Mouse (Mus musculus) embryonic facial prominence, embryonic 13.5 days (tissue): ENCODE data around the gene Cep162. TPM values are rescaled to one million over a fixed set of nuclear protein-coding genes. Genes with fewer than 3 reads are reported as not detected.

Experiments used
- ATAC-seq: fragments of 200-750 bp; cut with Nextera tagmentation; 2 replicates; pipeline ENCODE4 v1.8.0; 2017; ENCODE audit warnings: low read depth; ENCODE audit not compliant: insufficient number of reproducible peaks, insufficient read depth, low FRiP score, low TSS enrichment
- H3K27ac ChIP-seq: fragments of 300-500 bp; sonication (generic); 2 replicates; pipeline ENCODE4 v1.5.1; 2015; ENCODE audit warnings: moderate library complexity, mild to moderate bottlenecking, inconsistent platforms
- H3K27me3 ChIP-seq: fragments of 300-500 bp; sonication (generic); 2 replicates; pipeline ENCODE4 v1.6.1; 2015; ENCODE audit warnings: mild to moderate bottlenecking, inconsistent platforms
- H3K36me3 ChIP-seq: fragments of 300-500 bp; sonication (generic); 2 replicates; pipeline ENCODE4 v1.6.1; 2015; ENCODE audit warnings: mild to moderate bottlenecking, inconsistent platforms
- H3K4me1 ChIP-seq: fragments of 300-500 bp; sonication (generic); 2 replicates; pipeline ENCODE4 v1.6.1; 2015; ENCODE audit warnings: inconsistent platforms
- H3K4me2 ChIP-seq: fragments of 300-500 bp; sonication (generic); 2 replicates; pipeline ENCODE4 v1.6.1; 2015; ENCODE audit warnings: moderate library complexity, mild to moderate bottlenecking, inconsistent platforms
- H3K4me3 ChIP-seq: fragments of 300-500 bp; sonication (generic); 2 replicates; pipeline ENCODE4 v1.5.1; 2015; ENCODE audit warnings: mild to moderate bottlenecking, inconsistent platforms
- H3K9ac ChIP-seq: fragments of 300-500 bp; sonication (generic); 2 replicates; pipeline ENCODE4 v1.6.1; 2015; ENCODE audit warnings: mild to moderate bottlenecking, inconsistent platforms
- H3K9me3 ChIP-seq: fragments of 300-500 bp; sonication (generic); 2 replicates; pipeline ENCODE4 v1.6.1; 2016; ENCODE audit warnings: inconsistent platforms
- WGBS: fragments of 180-500 bp; shearing (Covaris S2); methylation state at CpG from one replicate; pipeline ENCODE4 v1.1.7; 2015; ENCODE audit warnings: mixed read lengths; 5-methylcytosine and 5-hydroxymethylcytosine counted together
- polyA plus RNA-seq: library from polyadenylated mRNA; unstranded; fragments of >200 nt; fragmentation: Nextera tagmentation; extraction: Ambion mirVana; gene quantifications from 2 replicates; pipeline ENCODE4 v1.2.1, GENCODE M21; 2015

Cep162 gene
- 8.1 and 8.9 TPM in 2 replicates for polyA plus RNA-seq

DNA sequence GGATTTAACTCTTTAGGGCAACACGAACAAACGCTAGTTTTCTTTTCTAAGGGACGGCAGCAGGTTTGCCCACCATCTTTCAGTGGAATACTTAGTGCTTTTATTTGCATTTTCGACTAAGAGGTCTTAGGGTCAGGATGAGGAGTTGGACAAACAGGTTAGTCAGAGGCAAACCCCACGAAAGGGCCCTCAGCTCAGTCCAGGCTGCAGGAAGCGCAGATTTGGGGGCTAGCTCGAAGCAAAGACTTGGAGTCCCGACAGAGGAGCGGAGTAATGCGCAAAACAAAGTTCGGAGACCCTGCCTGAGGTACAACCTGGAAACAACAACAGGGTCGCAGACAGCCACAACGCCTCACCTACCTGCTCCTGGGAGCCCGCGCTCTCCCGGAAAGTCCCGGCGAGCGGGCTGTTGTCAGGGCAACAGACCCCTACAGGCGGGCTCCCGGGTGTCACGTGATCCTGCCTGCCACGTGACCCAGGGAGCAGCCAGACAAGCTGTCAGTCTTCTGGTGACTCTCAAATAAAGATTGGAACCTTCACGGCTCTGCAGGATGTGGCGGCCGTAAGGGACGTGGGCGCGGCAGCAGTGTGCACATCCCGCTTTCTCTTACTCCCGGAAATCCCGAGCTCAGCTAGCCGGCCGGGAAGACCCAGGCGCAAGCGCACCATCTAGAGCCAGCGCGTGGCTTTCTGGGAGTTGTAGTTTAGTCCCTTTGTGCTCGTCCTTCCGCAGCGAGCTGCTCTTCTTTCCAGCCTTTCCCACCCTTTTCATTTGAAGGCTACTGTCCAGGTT, at the start of gene Cep162:
TSS of gene Cep162 (minus strand) at position 634 of the 793 bp plus-strand sequence.
- Histone ChIP-seq H3K27ac (peak within 1 kb of the TSS; percentile 71), H3K36me3 (0 out of 2 replicates have a peak, but pooled peaks cover 3% of the 10 kb centered on the region), H3K27me3 (no peaks in the 10 kb centered on the region), H3K4me2 (peak within 1 kb of the TSS; percentile 77), H3K9ac (peak within 1 kb of the TSS; percentile 76), H3K4me1 (no peaks in the 10 kb centered on the region), H3K4me3 (peak within 1 kb of the TSS; percentile 66), H3K9me3 (no peaks in the 10 kb centered on the region)
- peak; percentile 96 for ATAC-seq
- WGBS, result under 1% methylated on average over 41 of the region's 41 CpGs

DNA sequence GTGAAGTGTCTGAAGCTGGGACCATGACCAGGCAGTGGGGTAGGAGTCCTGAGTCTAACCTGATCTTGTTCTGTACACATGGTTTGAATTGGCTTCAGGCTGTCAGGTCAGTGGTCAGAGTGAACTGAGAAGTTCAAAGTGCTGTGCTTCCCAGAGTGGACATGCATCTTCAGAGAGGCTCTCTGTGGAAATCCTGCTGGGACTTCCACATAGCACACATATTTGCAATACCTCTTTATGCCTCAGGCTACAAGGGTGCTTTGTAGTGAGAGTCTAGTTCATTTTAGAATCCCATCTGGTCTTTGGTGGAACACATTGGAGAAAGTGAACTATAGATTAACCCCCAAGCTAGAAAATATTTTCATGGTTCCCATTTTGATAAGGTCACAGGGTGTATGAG, 47.9 kb upstream of the Cep162 start:
- no peaks in the 10 kb centered on the region for H3K36me3 ChIP-seq
- no peak for ATAC-seq
- H3K4me2 ChIP-seq, result no peak overlapping the region
- no peaks in the 10 kb centered on the region for H3K9me3 ChIP-seq
- H3K27ac ChIP-seq, result no peak overlapping the region
- H3K9ac ChIP-seq, result no peak overlapping the region
- H3K4me3 ChIP-seq, result no peak overlapping the region
- peaks cover 3% of the 10 kb centered on the region for H3K4me1 ChIP-seq
- no peaks in the 10 kb centered on the region for H3K27me3 ChIP-seq

DNA sequence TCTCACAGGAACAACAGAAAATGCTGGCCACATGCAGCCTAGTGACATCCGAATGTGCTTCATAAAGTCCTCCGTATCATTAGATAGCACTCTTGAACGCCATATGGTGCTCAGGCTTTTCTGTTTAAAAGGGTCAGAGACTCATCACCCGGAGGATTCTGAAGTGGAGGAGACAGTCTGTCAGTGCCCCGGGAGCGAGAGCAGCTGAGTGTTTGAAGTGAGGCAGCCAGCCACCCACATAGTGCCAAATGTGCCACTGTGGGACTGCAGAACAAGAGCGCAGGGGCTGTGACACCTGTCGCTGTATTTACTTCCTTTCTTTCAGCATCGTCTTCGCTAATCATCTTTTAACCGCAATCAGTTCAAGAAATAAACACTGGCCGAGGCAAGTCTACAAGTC, 43.6 kb upstream of the Cep162 start:
- no peak for ATAC-seq
- Histone ChIP-seq H3K27ac (no peak overlapping the region), H3K4me3 (no peak overlapping the region), H3K9ac (no peak overlapping the region), H3K4me2 (no peak overlapping the region), H3K9me3 (no peaks in the 10 kb centered on the region), H3K27me3 (no peaks in the 10 kb centered on the region), H3K36me3 (no peaks in the 10 kb centered on the region), H3K4me1 (peaks cover 13% of the 10 kb centered on the region)
- WGBS, result 51% methylated on average over 12 of the region's 12 CpGs

DNA sequence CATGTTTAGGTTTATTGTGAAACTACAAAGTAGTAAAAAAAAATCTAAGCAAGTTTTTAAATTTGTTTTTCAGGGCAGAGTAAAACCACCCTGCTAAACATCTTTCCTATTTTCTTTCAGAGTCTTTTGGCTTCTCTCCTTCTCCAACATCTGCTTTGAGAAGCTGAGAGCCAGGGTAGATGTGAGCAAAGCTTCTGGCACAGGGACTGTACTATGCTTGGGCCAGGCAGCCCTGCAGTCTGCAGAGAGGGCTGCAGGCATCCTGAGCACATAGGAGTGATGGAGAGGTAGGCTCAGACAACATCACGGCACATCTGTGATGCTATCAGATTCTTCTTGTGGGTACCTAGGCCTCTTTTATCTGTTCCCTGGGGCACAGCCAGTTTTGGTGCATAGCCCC, 42.2 kb upstream of the Cep162 start:
- no peak for ATAC-seq
- Histone ChIP-seq H3K9me3 (no peaks in the 10 kb centered on the region), H3K27ac (0 out of 2 replicates have a peak overlapping the region, but pooled peaks have one; percentile 34), H3K4me1 (peaks cover 13% of the 10 kb centered on the region), H3K9ac (no peak overlapping the region), H3K4me3 (no peak overlapping the region), H3K4me2 (no peak overlapping the region), H3K27me3 (no peaks in the 10 kb centered on the region), H3K36me3 (no peaks in the 10 kb centered on the region)
- 48% methylated on average over 1 of the region's 1 CpGs for WGBS

DNA sequence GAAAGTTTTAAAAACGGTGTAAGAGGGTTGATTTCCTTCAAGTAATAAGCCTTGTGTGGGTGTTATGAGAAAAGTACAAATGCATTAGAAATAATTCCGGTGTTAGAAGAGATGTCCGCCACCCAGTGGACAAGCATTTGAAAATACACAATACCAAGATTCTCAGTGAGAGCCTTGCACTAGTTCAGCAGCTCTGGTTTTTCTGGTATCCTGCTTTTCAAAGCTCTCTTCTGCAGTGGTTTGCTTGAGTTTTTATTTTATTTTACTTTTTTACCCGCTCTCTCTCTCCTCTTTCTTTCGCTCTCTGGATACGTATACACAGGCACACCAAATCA, 327 bp upstream of the Cep162 start:
- no peaks in the 10 kb centered on the region for H3K27me3 ChIP-seq
- H3K9ac ChIP-seq, result peak overlapping the region; percentile 76
- H3K4me2 ChIP-seq, result peak overlapping the region; percentile 77
- peak overlapping the region; percentile 66 for H3K4me3 ChIP-seq
- peak overlapping the region; percentile 71 for H3K27ac ChIP-seq
- ATAC-seq, result peak; percentile 65; the same call in 1 of the 2 replicates
- WGBS, result 17% methylated on average over 6 of the region's 6 CpGs
- H3K36me3 ChIP-seq, result no peaks in the 10 kb centered on the region
- no peaks in the 10 kb centered on the region for H3K9me3 ChIP-seq
- no peaks in the 10 kb centered on the region for H3K4me1 ChIP-seq

DNA sequence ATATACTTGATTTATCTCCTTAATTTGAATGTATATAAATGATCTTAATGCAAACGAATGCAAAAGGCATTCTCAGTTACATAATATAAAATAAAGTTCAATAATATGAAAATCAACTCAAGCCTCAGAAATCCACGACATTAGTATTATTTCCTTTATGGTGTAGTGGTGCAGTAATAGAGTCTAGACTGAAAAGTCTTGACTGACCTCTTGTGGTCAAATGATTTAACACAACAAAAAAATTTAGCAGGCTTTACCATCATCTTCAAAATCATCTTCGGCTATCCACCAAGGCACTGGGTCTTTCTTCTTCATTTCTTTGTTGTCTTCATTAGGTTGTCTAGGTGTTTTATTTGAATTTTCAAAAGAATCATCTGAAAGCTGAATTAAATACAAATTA, 7.2 kb downstream of the Cep162 start:
- WGBS, result 45% methylated on average over 3 of the region's 3 CpGs
- Histone ChIP-seq H3K27me3 (no peaks in the 10 kb centered on the region), H3K4me3 (no peak overlapping the region), H3K9ac (no peak overlapping the region), H3K9me3 (no peaks in the 10 kb centered on the region), H3K27ac (no peak overlapping the region), H3K36me3 (peaks cover 34% of the 10 kb centered on the region), H3K4me1 (no peaks in the 10 kb centered on the region), H3K4me2 (no peak overlapping the region)
- no peak for ATAC-seq

DNA sequence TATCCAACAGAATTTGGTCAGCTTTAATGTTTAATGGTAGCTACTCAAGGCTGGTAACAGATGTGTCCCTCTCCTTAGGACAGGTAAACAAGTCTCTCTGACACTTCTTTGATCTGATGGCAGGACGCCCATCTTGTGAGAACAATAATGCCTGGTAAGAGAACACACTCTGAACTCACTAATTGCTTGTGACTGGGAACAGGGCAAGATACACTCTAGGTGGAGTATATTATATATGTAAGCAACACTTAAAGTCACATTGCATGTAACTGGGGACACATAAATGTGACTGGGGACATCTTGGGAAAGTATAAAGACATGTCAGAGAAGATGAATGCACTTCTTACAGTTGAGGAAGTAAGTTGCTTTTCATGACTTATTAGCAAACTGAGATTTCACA, 7.7 kb downstream of the Cep162 start:
- no peaks in the 10 kb centered on the region for H3K4me1 ChIP-seq
- H3K27ac ChIP-seq, result no peak overlapping the region
- no peaks in the 10 kb centered on the region for H3K27me3 ChIP-seq
- ATAC-seq, result no peak
- H3K4me3 ChIP-seq, result no peak overlapping the region
- no peak overlapping the region for H3K4me2 ChIP-seq
- H3K9me3 ChIP-seq, result no peaks in the 10 kb centered on the region
- 90% methylated on average over 1 of the region's 1 CpGs for WGBS
- no peak overlapping the region for H3K9ac ChIP-seq
- H3K36me3 ChIP-seq, result peaks cover 38% of the 10 kb centered on the region

DNA sequence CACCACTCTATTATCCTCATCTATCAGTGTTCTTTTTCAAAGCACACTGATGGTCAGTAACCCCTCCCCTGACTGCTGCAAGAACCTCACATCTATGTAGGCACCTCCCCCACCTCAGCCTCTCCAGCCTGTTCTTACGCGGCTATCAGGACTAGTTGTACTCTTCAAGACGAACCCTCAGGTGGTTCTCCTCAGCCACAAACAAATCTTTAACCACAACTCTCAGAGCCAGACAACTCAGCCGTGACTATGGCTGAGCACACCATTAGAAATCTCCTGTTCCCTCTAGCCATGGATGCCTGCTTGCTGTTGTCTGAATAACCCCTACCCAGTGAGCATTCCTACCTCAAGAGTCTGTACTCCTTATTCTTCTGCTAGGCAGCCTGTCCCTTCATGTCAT, 42.1 kb downstream of the Cep162 start:
- H3K9ac ChIP-seq, result no peak overlapping the region
- WGBS, result 73% methylated on average over 4 of the region's 4 CpGs
- ATAC-seq, result no peak

DNA sequence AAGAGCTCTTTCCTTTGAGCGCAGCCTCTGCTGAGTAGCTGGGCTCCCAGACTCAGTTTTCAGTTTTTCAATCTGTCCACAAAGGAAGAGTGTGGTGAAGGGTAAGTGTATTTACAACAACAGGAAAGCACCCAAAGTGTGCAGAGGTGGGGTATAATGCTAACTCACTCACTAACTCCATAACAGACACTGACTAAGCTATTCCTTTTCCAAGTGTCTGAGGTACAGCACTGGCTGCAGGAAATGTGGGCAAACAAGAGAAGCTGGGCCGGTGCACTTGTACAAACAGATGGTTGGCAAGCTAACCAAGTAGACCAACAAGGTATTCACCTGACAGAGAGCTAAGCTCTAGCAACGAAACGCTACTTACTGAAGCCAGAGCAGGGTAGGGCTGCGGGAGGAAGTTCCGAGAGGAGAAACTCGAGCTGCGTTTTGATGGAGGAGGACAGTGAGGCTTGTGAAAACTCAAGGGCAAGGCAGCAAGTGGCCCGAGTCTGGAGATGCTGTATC, 44.5 kb downstream of the Cep162 start:
- H3K4me2 ChIP-seq, result no peak overlapping the region
- H3K4me3 ChIP-seq, result no peak overlapping the region
- H3K36me3 ChIP-seq, result peaks cover 53% of the 10 kb centered on the region
- 87% methylated on average over 9 of the region's 9 CpGs for WGBS
- H3K4me1 ChIP-seq, result no peaks in the 10 kb centered on the region
- H3K27me3 ChIP-seq, result no peaks in the 10 kb centered on the region
- no peak for ATAC-seq
- no peak overlapping the region for H3K9ac ChIP-seq
- no peak overlapping the region for H3K27ac ChIP-seq
- H3K9me3 ChIP-seq, result no peaks in the 10 kb centered on the region

More for the DNA sequence above, 42.1 kb downstream of the Cep162 start:
- no peaks in the 10 kb centered on the region for H3K9me3 ChIP-seq
- H3K4me1 ChIP-seq, result no peaks in the 10 kb centered on the region
- H3K4me2 ChIP-seq, result no peak overlapping the region
- peaks cover 49% of the 10 kb centered on the region for H3K36me3 ChIP-seq
- H3K27me3 ChIP-seq, result no peaks in the 10 kb centered on the region
- H3K4me3 ChIP-seq, result no peak overlapping the region
- H3K27ac ChIP-seq, result no peak overlapping the region

DNA sequence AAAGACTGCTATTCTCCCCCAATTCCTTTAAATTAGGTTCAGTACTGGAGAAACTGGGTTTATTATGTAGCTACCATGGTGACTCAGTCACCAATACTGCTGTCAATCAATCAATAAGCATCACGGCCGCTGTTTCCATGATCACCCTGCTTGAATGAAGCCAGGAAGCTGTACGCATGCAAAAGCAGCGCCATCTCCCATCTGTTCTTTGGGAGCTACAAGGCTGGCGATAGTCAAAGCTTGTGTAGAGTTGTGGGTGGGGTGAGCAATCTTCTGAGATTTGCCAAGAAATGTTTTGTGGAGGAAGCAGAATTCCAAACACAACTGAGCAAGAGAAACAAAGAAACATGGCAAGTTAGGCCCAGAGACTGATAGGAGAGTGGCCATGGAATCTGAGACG, 52.9 kb downstream of the Cep162 start:
- H3K4me3 ChIP-seq, result no peak overlapping the region
- H3K27ac ChIP-seq, result no peak overlapping the region
- H3K4me2 ChIP-seq, result no peak overlapping the region
- no peak overlapping the region for H3K9ac ChIP-seq
- 93% methylated on average over 6 of the region's 6 CpGs for WGBS
- no peaks in the 10 kb centered on the region for H3K4me1 ChIP-seq
- H3K27me3 ChIP-seq, result no peaks in the 10 kb centered on the region
- H3K9me3 ChIP-seq, result no peaks in the 10 kb centered on the region
- peaks cover 54% of the 10 kb centered on the region for H3K36me3 ChIP-seq
- ATAC-seq, result no peak

DNA sequence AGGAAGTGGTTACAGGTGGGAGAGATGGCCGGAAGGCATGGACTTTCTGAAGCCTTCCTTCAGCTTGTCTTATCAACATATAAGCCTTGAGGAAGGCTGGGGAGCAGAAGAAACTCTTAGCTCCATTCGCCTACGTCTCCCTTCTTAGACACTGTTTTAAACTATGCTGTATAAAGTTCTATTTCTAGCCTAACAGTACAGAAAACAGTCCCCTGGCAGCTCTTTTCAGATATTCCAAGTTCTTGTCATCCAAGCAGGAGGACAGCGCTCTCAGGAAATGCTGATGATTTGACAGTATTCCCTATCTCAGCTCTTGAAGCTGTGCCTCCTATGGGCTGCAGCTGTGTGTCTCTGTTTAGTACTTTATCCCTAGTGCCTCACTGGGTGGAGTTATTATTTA, 54.4 kb downstream of the Cep162 start:
- ATAC-seq, result no peak
- H3K36me3 ChIP-seq, result peaks cover 39% of the 10 kb centered on the region

DNA sequence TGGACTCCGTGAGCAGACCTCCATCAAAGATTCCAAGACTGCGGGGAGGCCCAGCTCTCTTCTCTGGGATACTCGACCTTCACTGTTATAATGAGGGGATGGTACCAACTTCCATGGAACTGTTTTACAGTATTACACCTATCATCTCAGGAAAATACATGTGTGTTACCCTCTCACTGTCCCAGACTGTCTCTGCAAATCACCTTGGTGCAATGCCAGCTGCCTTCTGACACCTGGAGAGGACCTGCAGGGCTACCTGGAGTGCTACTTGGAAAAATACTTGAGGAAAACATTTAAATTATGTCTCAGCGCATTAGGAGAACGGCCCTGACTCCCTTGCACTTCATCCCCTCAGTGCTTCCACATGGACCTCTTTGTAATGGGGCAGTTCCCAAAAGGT, 54.9 kb downstream of the Cep162 start:
- no peak overlapping the region for H3K9ac ChIP-seq
- H3K36me3 ChIP-seq, result peaks cover 37% of the 10 kb centered on the region
- no peak overlapping the region for H3K27ac ChIP-seq
- no peaks in the 10 kb centered on the region for H3K9me3 ChIP-seq
- H3K27me3 ChIP-seq, result no peaks in the 10 kb centered on the region
- no peak overlapping the region for H3K4me3 ChIP-seq
- H3K4me1 ChIP-seq, result no peaks in the 10 kb centered on the region
- ATAC-seq, result no peak
- no peak overlapping the region for H3K4me2 ChIP-seq
- 90% methylated on average over 5 of the region's 5 CpGs for WGBS

More for the DNA sequence above, 54.4 kb downstream of the Cep162 start:
- 91% methylated on average over 4 of the region's 4 CpGs for WGBS
- Histone ChIP-seq H3K4me1 (no peaks in the 10 kb centered on the region), H3K4me2 (no peak overlapping the region), H3K27ac (no peak overlapping the region), H3K9me3 (no peaks in the 10 kb centered on the region), H3K27me3 (no peaks in the 10 kb centered on the region), H3K9ac (no peak overlapping the region), H3K4me3 (no peak overlapping the region)
